13 mouse cellular contexts compared by ENCODE assay signal in genomic region chr1:134450201-134450600, GRCm38 (mm10).
"Had no signal": no experiment of that assay in that cellular context is flagged by ENCODE, and none has a peak within 500 bp of the region (broad histone marks: within the 10 kb centered on the region; RNA-seq: fewer than 3 reads in every experiment).

No protein-coding gene starts in this region.

- H3K27ac ChIP-seq: limb, embryonic 10.5 days; liver, embryonic 13.5 days; lung, embryonic 15.5 days; midbrain, embryonic 12.5 days; neural tube, embryonic 15.5 days; stomach, postnatal 0 days had no signal

- H3K36me3 ChIP-seq: limb, embryonic 10.5 days; liver, embryonic 13.5 days; lung, embryonic 15.5 days; midbrain, embryonic 12.5 days; neural tube, embryonic 15.5 days had no signal

- H3K27me3 ChIP-seq: lung, embryonic 15.5 days; neural tube, embryonic 15.5 days had no signal

- H3K4me3 ChIP-seq: limb, embryonic 10.5 days; liver, embryonic 13.5 days; lung, embryonic 15.5 days; midbrain, embryonic 12.5 days; myocyte; neural tube, embryonic 15.5 days had no signal

- DNase-seq: kidney, adult 8-10 months; kidney, postnatal 25 days; liver, embryonic 13.5 days; lung, postnatal 14 days; right cerebral cortex, adult 18-20 months; right cerebral cortex, postnatal 25 days had no signal

- H3K9ac ChIP-seq: liver, embryonic 13.5 days; liver, postnatal 0 days; lung, embryonic 15.5 days; midbrain, embryonic 12.5 days; neural tube, embryonic 15.5 days had no signal

- H3K4me1 ChIP-seq: lung, embryonic 15.5 days had no signal
